Mouse (Mus musculus): ENCODE data around the gene Eif4b.
A peak's percentile ranks its signal among the peaks of the same experiment; 100 is the strongest.
"Not testable (repeated sequence)": the region's sequence is repeated elsewhere in the genome, so short reads cannot be mapped to it uniquely, and the experiment has no call there.

Gene Eif4b

DNA sequence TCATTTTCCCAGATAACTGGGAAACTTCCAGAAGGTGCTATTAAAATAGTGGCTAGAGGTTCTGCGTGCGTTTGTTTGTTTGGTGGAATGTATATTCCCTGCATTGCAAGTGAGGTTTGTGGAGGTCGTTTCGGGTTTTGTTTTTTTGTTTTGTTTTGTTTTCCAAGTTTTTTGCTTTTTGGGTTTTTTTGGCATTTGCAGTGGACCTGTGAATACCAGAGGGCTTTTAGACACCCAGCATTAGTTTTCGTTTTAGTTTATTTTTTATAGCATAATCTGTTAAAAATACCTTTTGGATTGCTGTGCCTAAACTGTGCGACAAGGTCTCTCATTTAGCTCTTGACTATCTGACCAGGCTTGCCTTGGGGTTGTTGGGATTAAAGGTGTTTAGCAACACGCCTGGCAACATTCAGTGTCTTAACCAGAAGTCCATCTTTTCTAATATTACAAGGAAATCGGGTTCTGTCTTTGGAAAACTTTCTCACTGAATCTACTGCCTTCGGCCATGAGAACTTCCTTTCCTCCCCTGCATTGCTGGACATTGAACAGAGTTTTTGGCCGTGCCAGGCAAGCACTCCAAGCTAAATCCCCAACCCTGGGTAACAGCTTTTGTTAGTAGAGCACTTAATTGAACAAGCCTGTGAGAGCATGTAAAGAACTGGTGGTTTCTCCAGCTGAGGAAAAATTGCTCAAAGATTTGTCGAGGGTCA lies 1.5 kb downstream of the Eif4b start:
- DNase-seq (ENCODE audit: low read depth, low spot score) = no peak

- DNase-seq (ENCODE audit: low read depth, low spot score) = no peak
Observed at GRCm38 (mm10) chr15:102077111-102077677, 3.6 kb downstream of the Eif4b start.

DNA sequence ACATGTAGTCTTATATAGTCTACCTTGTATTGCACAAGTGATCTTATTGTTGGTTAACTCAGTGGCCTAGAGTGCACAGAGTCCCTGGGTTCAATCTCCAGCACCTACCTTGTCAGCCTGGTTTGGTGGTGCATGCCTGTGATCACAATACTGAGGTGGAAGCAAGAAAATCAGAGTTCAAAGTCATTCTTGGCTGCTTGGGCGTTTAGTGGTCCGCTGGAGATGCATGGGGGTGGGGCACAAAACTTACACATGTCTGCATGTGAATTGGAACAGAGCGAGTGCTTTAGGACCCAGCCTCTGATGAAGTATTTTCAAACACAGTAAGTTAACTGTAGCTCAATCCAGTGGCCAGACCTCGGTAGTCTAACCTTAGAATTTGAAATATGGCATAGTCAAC lies 5.6 kb downstream of the Eif4b start:
- no peak for DNase-seq (ENCODE audit: low read depth, low spot score)

DNA sequence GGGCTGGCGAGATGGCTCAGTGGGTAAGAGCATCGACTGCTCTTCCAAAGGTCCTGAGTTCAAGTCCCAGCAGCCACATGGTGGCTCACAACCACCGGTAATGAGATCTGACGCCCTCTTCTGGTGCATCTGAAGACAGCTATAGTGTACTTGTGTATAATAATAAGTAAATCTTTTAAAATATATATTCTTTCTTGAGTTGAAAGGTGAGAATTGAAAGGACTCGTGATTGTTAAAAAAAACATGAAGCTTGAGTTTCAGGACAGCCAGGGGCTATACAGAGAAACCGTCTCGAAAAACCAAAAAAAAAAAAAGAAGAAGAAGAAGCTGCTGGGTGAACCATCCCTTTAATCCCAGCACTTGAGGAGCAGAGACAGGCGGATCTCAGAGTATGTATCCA lies 6.4 kb downstream of the Eif4b start:
- not testable (repeated sequence) for DNase-seq (ENCODE audit: low read depth, low spot score)

DNA sequence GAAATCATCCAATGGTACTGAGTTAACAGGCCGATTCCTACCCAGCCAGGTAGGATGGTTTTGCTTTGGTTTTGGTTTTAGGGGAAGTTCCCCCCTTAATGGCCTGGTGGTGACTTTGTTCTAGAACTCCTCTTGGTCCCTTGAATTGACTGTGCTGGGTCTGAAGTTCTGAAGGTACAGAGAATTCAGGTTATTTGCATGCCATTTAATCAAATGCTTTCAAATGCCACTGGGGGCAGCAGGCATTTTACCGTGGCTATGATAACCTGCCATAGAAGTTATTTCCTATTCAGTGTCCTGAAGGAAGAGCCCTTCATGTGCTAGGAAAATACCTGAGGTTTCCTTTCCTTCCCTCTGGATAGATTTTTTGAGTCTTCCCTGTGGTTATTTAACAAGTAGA lies 6.9 kb downstream of the Eif4b start:
- no peak for DNase-seq (ENCODE audit: low read depth, low spot score)

DNA sequence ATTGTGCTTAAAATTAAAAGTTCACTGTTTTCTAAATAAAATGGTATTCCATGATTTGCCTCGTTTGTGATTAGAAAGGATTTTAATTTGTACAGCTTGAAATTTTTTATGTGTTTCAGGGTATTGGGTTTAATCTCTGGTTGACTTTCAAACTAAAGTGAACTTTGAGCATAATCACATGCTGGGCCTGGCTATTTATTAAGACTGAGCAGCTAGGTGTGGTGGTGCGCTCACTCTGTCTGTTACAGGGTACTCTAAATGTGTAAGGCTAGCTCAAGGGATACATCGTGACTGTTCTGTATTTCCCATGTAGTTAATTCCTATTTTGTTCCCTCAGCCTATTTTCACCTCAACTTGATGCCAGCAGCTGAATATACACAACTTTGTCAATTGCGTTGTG lies 8.6 kb downstream of the Eif4b start:
- DNase-seq (ENCODE audit: low read depth, low spot score) = no peak

GRCm38 (mm10) chr15:102083028-102083427 lies 9.5 kb downstream of the Eif4b start:
- DNase-seq (ENCODE audit: low read depth, low spot score) = no peak

DNA sequence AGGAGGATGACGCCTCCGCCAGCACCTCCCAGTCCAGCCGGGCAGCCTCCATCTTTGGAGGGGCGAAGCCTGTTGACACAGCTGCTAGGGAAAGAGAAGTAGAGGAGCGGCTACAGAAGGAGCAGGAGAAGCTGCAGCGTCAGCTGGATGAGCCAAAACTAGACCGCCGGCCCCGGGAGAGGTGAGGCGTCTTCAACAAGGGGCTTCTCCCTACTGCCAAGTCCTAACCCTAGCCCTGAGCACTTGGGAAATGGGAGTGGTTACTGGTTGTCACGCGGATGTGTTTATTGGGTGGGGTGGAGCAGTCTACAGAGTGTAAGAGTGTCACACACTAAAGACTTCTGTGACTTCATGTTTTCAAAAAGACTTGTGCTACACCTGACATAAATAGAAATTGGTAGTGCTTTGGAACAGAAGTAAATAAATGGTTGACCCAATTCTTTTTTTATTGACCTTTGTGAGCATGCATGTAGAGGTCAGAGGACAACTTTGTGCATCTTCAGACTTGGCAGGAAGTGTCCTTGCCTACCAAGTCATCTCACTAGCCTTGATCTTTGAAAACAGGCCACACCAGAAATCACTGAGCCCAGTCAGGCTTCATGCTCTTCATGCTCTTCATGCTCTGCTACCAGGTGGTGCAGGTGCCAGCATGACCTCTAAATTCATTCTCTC lies 16.5 kb downstream of the Eif4b start:
- DNase-seq (ENCODE audit: low read depth, low spot score) = no peak

- no peak for DNase-seq (ENCODE audit: low read depth, low spot score)
Observed at GRCm38 (mm10) chr15:102091063-102091679, 17.6 kb downstream of the Eif4b start.

GRCm38 (mm10) chr15:102091688-102092087 lies 18.1 kb downstream of the Eif4b start:
- DNase-seq (ENCODE audit: low read depth, low spot score) = no peak

- DNase-seq (ENCODE audit: low read depth, low spot score) = no peak
Observed at GRCm38 (mm10) chr15:102092222-102092621, 18.6 kb downstream of the Eif4b start.

DNA sequence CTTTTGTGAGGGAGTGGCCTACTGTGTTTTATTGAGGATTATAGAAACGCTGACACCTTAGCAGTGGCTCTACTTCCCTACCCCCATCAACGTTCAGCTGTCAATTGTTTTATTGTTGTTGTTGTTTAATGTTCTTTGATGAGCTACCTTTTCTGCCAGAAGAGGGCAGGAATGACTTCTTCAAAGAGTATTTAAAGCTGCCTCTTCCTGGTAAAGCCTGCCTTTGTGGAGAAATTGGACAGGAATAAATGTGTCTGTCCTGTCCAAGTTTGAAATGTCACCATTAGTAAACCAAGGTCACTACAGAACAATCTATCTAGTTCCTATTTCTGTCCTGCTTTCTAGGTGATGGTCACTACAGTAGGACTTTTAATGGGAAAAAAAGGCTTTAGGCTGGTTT lies 20.6 kb downstream of the Eif4b start:
- DNase-seq (ENCODE audit: low read depth, low spot score) = no peak

GRCm38 (mm10) chr15:102094988-102095387 lies 21.4 kb downstream of the Eif4b start:
- no peak for DNase-seq (ENCODE audit: low read depth, low spot score)

DNA sequence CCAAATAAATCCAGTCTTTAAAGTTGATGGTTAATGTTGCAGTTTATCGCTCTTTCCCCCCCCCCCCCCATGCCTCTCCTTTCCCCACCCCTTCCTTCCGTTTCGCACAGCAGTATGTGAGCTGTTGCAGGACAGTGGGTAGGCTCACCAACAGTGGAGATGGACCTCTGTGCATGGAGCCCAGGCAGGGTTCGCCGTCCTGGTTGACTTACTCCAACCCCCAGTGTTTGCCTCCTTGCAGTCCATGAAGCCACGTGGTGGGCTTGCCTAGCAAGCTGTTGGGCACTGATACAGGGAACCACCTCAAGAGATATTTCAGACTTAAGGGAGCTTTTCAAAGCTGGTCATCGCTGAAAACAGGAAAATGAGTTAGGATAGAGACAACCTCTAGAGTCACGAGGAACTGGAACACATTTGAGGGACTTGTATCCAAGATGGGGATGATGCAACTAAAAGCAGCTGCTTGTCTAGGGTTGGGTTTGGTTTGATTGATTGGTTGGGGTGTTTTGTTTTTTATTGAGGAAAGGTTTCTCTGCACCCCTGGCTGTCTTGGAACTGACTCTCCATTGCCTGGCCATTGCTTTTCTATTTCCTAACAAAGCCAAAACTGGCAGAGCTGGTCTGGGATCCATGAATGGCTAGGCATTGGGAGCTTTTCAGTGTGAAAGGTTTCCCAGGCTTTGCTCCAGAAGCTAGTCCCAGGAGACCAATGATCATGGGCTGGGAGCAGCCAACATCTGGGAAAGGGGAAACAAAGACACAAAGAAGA lies 23.8 kb downstream of the Eif4b start:
- no peak for DNase-seq (ENCODE audit: low read depth, low spot score)

DNA sequence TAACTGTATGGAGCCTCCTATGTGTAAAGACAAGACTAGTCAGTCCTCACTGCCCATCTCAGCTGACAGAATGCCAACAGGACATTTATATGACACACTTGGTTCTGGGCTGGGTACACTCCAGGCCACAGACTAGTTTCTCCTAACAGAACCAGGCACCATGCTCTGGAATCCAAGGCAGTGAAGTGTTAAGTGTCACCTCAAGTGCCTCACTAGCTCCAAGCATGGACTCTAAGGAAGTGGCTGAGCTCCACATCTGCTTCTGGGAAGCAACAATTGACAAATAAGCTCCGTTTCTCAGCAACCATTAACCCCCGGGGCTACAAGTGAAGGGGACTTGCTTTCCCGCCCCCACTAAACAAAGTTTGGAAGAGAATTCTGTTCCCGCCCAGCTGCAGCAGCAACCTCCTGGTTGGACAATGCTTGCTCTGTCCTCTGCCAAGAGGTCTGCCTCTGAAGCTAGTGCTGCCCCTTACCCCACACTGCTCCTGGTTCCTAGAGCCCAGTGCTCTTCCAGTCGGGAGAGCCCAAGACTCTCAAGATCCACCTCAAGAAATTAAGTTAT lies 24.5 kb downstream of the Eif4b start:
- no peak for DNase-seq (ENCODE audit: low read depth, low spot score)

- no peak for DNase-seq (ENCODE audit: low read depth, low spot score)
Observed at GRCm38 (mm10) chr15:102099260-102099659, 25.7 kb downstream of the Eif4b start.

DNA sequence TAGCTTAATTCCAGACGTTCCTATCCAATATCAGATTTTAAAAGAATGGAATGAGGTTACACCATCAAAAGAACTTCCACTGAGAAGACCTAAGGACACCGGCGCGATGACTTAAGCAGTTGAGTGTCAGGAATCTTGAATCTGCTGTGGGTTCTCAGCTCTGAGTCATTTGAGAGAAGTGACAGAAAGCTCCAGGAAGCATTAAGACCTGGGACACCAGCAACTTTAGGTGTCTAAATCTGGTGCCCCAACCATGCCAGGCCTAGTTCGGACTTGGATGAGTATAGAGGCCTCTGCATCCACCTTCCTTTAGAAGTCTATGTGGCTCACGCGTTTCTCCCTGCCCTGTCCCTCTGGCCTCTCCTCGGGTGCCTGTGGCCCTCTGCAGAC lies 26.2 kb downstream of the Eif4b start:
- no peak for DNase-seq (ENCODE audit: low read depth, low spot score)

- DNase-seq (ENCODE audit: low read depth, low spot score) = peak; percentile 72
Observed at GRCm38 (mm10) chr15:102100161-102100981, 26.8 kb downstream of the Eif4b start, which contains the start of gene Tns2. Gene Tns2, plus strand, starts transcription at chr15:102100413.

DNA sequence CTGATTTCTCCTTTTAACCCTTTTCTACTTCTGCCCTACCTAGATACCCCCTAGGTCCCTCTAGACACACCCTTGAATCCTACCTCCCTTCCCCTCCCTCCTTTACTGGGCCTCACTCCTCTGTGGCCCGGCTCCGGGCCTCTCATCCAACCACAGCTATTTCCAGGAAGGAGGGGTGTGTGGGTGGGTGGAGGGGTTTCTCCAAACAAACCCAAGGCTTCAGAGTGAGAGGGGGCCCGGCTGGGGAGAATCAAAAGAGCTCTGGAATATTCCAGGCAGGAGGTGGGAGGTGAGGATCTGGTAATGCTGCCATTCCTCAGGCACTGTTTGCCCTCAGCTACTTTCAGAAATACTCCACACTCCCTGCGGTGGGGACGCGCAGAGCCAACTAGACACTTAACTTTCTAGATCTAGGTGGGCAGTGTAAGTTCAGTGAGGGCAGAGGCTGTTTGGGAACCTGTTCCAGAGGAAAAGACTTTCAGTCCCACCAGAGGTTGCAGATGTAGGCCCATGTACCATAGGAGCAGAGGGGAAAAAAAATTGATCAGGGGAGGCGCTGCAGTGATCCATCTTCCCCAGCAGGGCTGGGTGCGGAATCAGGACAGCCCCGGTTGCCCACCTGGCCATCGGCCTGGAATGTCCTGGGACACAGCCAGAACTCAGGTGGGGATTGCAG lies 27.6 kb downstream of the Eif4b start:
- DNase-seq (ENCODE audit: low read depth, low spot score) = no peak
